In genomic region chr15:62173633-62174543, GRCm38 (mm10) we compare ENCODE assay signal across 25 mouse cellular contexts.
DNase-seq lines count a peak whose midpoint lies in the region; ATAC-seq and TF ChIP-seq lines count a peak whose summit lies in the region.
"Had no signal": no experiment of that assay in that cellular context is flagged by ENCODE, and none has a peak within 500 bp of the region (broad histone marks: within the 10 kb centered on the region; RNA-seq: fewer than 3 reads in every experiment).

No protein-coding gene starts in this region.

- no peak for TF ChIP-seq CTCF in heart, postnatal 0 days (IDR thresholded peaks at IDR 0.05; ENCODE audit: low read depth)
- TF ChIP-seq CTCF in heart, adult 2 months (IDR thresholded peaks at IDR 0.05), result no peak

- intact Hi-C loops in heart, adult 2 months (cut with DNase I), result no loop called here

- no peak overlapping the region for H3K4me3 ChIP-seq in heart, postnatal 0 days (ENCODE audit: low read depth, low read length)
- no peak overlapping the region for H3K4me3 ChIP-seq in heart, adult 2 months
- H3K4me3 ChIP-seq in ES-E14 (ENCODE audit: insufficient read depth in 1 of 2, low read depth in 1 of 2, low read length in 2 of 2, poor library complexity in 1 of 2, severe bottlenecking in 1 of 2), result no peak overlapping the region
- H3K4me3 ChIP-seq in liver, embryonic 12.5 days, result no peak overlapping the region
- H3K4me3 ChIP-seq in stomach, embryonic 16.5 days (replicated peaks; ENCODE audit: low read length), result no peak overlapping the region
- H3K4me3 ChIP-seq: embryonic facial prominence, embryonic 15.5 days; heart, embryonic 13.5 days; hindbrain, embryonic 12.5 days; limb, embryonic 10.5 days; lung, embryonic 15.5 days; midbrain, embryonic 13.5 days; neural tube, embryonic 12.5 days had no signal

- DNase-seq in heart, postnatal 0 days (ENCODE audit: low spot score), result no peak
- no peak for DNase-seq in heart, adult 2 months
- no peak for DNase-seq in ES-E14 (ENCODE audit: low read depth, low spot score)
- no peak for DNase-seq in right cerebral cortex, adult 2 months (ENCODE audit: low spot score in 2 of 2)
- DNase-seq in kidney, postnatal 4 days, result no peak
- DNase-seq: adrenal gland, postnatal 25 days; cerebellum, adult 9-10 months; gastrocnemius, postnatal 10 days; kidney, adult 18-20 months; right cerebral cortex, postnatal 4 days had no signal

- no peak overlapping the region for H3K9ac ChIP-seq in heart, postnatal 0 days (replicated peaks; ENCODE audit: low read depth, low read length)
- no peak overlapping the region for H3K9ac ChIP-seq in heart, adult 2 months (ENCODE audit: low read depth, low read length)
- no peak overlapping the region for H3K9ac ChIP-seq in ES-E14 (ENCODE audit: insufficient read depth, low read depth, low read length, poor library complexity, severe bottlenecking)
- no peak overlapping the region; the same call in 1 of the 2 replicates for H3K9ac ChIP-seq in liver, embryonic 12.5 days
- H3K9ac ChIP-seq in stomach, embryonic 16.5 days (ENCODE audit: low read length), result no peak overlapping the region
- H3K9ac ChIP-seq: embryonic facial prominence, embryonic 15.5 days; heart, embryonic 13.5 days; hindbrain, embryonic 12.5 days; lung, embryonic 15.5 days; midbrain, embryonic 13.5 days; neural tube, embryonic 12.5 days had no signal

- in situ Hi-C loops in ES-E14 (cut with MboI; ENCODE audit: low sequenced_read_pairs in 2 of 2, unreplicated experiment in 2 of 2), result no loop called here

- H3K27ac ChIP-seq in heart, postnatal 0 days (ENCODE audit: low read depth), result no peak overlapping the region
- no peak overlapping the region for H3K27ac ChIP-seq in heart, adult 2 months
- no peak overlapping the region for H3K27ac ChIP-seq in ES-E14 (ENCODE audit: insufficient read depth, low read depth, low read length, poor library complexity, severe bottlenecking)
- H3K27ac ChIP-seq in liver, embryonic 12.5 days, result peak overlapping the region; percentile 63
- no peak overlapping the region for H3K27ac ChIP-seq in stomach, embryonic 16.5 days (ENCODE audit: low read length)
- H3K27ac ChIP-seq: embryonic facial prominence, embryonic 15.5 days; heart, embryonic 13.5 days; hindbrain, embryonic 12.5 days; kidney, postnatal 0 days; limb, embryonic 10.5 days; lung, embryonic 15.5 days; macrophage; midbrain, embryonic 13.5 days; neural tube, embryonic 12.5 days had no signal

- no peaks in the 10 kb centered on the region for H3K9me3 ChIP-seq in heart, postnatal 0 days (replicated peaks; ENCODE audit: control insufficient read depth, low read length)
- no peaks in the 10 kb centered on the region for H3K9me3 ChIP-seq in ES-E14 (ENCODE audit: control insufficient read depth, insufficient read depth, low read depth, low read length)
- H3K9me3 ChIP-seq in liver, embryonic 12.5 days (replicated peaks), result no peaks in the 10 kb centered on the region
- H3K9me3 ChIP-seq in stomach, embryonic 16.5 days (replicated peaks; ENCODE audit: control insufficient read depth, low read length), result no peaks in the 10 kb centered on the region
- H3K9me3 ChIP-seq: embryonic facial prominence, embryonic 15.5 days; G1E; heart, embryonic 13.5 days; hindbrain, embryonic 12.5 days; limb, embryonic 10.5 days; lung, embryonic 15.5 days; midbrain, embryonic 13.5 days; neural tube, embryonic 12.5 days had no signal

- H3K36me3 ChIP-seq in heart, postnatal 0 days (replicated peaks; ENCODE audit: control insufficient read depth, insufficient read depth, low read length), result no peaks in the 10 kb centered on the region
- H3K36me3 ChIP-seq in heart, adult 2 months (ENCODE audit: control insufficient read depth, insufficient read depth, low read length), result no peaks in the 10 kb centered on the region
- peaks cover 6% of the 10 kb centered on the region; the same call in 1 of the 2 replicates for H3K36me3 ChIP-seq in ES-E14 (ENCODE audit: control insufficient read depth, insufficient read depth, low read length, poor library complexity, severe bottlenecking)
- peaks cover 8% of the 10 kb centered on the region; the same call in 1 of the 2 replicates for H3K36me3 ChIP-seq in liver, embryonic 12.5 days
- H3K36me3 ChIP-seq in stomach, embryonic 16.5 days (ENCODE audit: control insufficient read depth, insufficient read depth, low read length), result no peaks in the 10 kb centered on the region
- H3K36me3 ChIP-seq: embryonic facial prominence, embryonic 15.5 days; heart, embryonic 13.5 days; hindbrain, embryonic 12.5 days; limb, embryonic 10.5 days; lung, embryonic 15.5 days; midbrain, embryonic 13.5 days; neural tube, embryonic 12.5 days had no signal

- peak; percentile 47; the same call in 1 of the 2 replicates for ATAC-seq in heart, postnatal 0 days (ENCODE audit: insufficient read depth, low read depth)
- peak; percentile 36; the same call in 1 of the 2 replicates for ATAC-seq in liver, embryonic 12.5 days
- peak; percentile 85; the same call in 1 of the 2 replicates for ATAC-seq in stomach, embryonic 16.5 days (ENCODE audit: insufficient read depth, low FRiP score)
- ATAC-seq: activated CD4-positive, CD25-positive, alpha-beta regulatory T cell, adult 4 months; CD4-positive, CD25-positive, alpha-beta regulatory T cell, adult 4 months; forebrain, embryonic 14.5 days; midbrain, embryonic 13.5 days had no signal

- WGBS in heart, postnatal 0 days, result 74% methylated on average over 10 of the region's 10 CpGs
- 74% methylated on average over 10 of the region's 10 CpGs for WGBS in heart, adult 2 months
- 71% methylated on average over 10 of the region's 10 CpGs for WGBS in liver, embryonic 12.5 days (ENCODE audit: insufficient replicate concordance)
- WGBS in stomach, embryonic 16.5 days, result 83% methylated on average over 10 of the region's 10 CpGs

- H3K4me1 ChIP-seq in heart, postnatal 0 days (ENCODE audit: control insufficient read depth, insufficient read depth), result no peaks in the 10 kb centered on the region
- peaks cover 2% of the 10 kb centered on the region; the same call in 1 of the 2 replicates for H3K4me1 ChIP-seq in heart, adult 2 months (ENCODE audit: control insufficient read depth, insufficient read depth, low read length)
- peaks cover 3 to 5% of the 10 kb centered on the region in 2 experiments; a peak in 2 of 4 replicates for H3K4me1 ChIP-seq in ES-E14 (ENCODE audit: control insufficient read depth in 2 of 2, insufficient read depth in 2 of 2, low read length in 2 of 2, poor library complexity in 1 of 2)
- H3K4me1 ChIP-seq in liver, embryonic 12.5 days, result peaks cover 67% of the 10 kb centered on the region
- no peaks in the 10 kb centered on the region for H3K4me1 ChIP-seq in stomach, embryonic 16.5 days (ENCODE audit: control insufficient read depth, insufficient read depth, low read length)
- H3K4me1 ChIP-seq: embryonic facial prominence, embryonic 15.5 days; hindbrain, embryonic 12.5 days; limb, embryonic 10.5 days; lung, embryonic 15.5 days; midbrain, embryonic 13.5 days; neural tube, embryonic 12.5 days had no signal

- H3K4me2 ChIP-seq in heart, postnatal 0 days (ENCODE audit: low read depth, low read length), result no peak overlapping the region
- H3K4me2 ChIP-seq in liver, embryonic 12.5 days, result no peak overlapping the region
- H3K4me2 ChIP-seq in stomach, embryonic 16.5 days (ENCODE audit: low read depth, low read length), result no peak overlapping the region
- H3K4me2 ChIP-seq: embryonic facial prominence, embryonic 15.5 days; heart, embryonic 13.5 days; hindbrain, embryonic 12.5 days; lung, embryonic 15.5 days; midbrain, embryonic 13.5 days; neural tube, embryonic 12.5 days had no signal

- no peak for TF ChIP-seq POLR2A in heart, adult 2 months (IDR thresholded peaks at IDR 0.05; ENCODE audit: insufficient read depth, low read depth, low read length)

- H3K27me3 ChIP-seq in heart, postnatal 0 days (ENCODE audit: control insufficient read depth, insufficient read depth, low read length), result no peaks in the 10 kb centered on the region
- no peaks in the 10 kb centered on the region for H3K27me3 ChIP-seq in heart, adult 2 months (ENCODE audit: control insufficient read depth, insufficient read depth, low read length)
- no peaks in the 10 kb centered on the region for H3K27me3 ChIP-seq in liver, embryonic 12.5 days (replicated peaks)
- H3K27me3 ChIP-seq in stomach, embryonic 16.5 days (ENCODE audit: control insufficient read depth, insufficient read depth, low read length), result no peaks in the 10 kb centered on the region
- H3K27me3 ChIP-seq: embryonic facial prominence, embryonic 15.5 days; heart, embryonic 13.5 days; hindbrain, embryonic 12.5 days; lung, embryonic 15.5 days; midbrain, embryonic 13.5 days; neural tube, embryonic 12.5 days had no signal

- TF ChIP-seq EP300 in heart, postnatal 0 days (IDR thresholded peaks at IDR 0.05; ENCODE audit: low read depth), result no peak
- TF ChIP-seq EP300 in heart, adult 2 months (IDR thresholded peaks at IDR 0.05; ENCODE audit: insufficient read depth, low read depth, low read length), result no peak

- H3K79me2 ChIP-seq in heart, adult 2 months (replicated peaks; ENCODE audit: control insufficient read depth, insufficient read depth, low read length), result no peaks in the 10 kb centered on the region

TF ChIP-seq in ES-E14, 5 proteins besides CTCF, POLR2A, EP300 and RAD21:
- no peak for TF ChIP-seq ZC3H11A (IDR thresholded peaks at IDR 0.05; ENCODE audit: borderline replicate concordance, low read depth, low read length)
- TF ChIP-seq MAFK (IDR thresholded peaks at IDR 0.05; ENCODE audit: insufficient read depth, low read depth, low read length), result peak; percentile 98
- no peak for TF ChIP-seq ZNF384 (IDR thresholded peaks at IDR 0.05; ENCODE audit: low read depth, low read length)
